Mouse (Mus musculus) hindbrain, embryonic 16.5 days (tissue): ENCODE results near the gene Cyp1a2. TPM values are rescaled to one million over a fixed set of nuclear protein-coding genes. Genes with fewer than 3 reads are reported as not detected.

Experiments
- ATAC-seq: fragments of 200-750 bp; cut with Nextera tagmentation; 2 replicates; pipeline ENCODE4 v1.8.0; 2017; ENCODE audit warnings: moderate TSS enrichment, moderate library complexity
- H3K27ac ChIP-seq: fragments of 300-500 bp; sonication (generic); 2 replicates; pipeline ENCODE4 v1.5.1; 2014; ENCODE audit warnings: low read depth, mild to moderate bottlenecking, control low read depth, low read length, moderate library complexity
- H3K27me3 ChIP-seq: fragments of 300-500 bp; sonication (generic); replicated peaks from 2 replicates; pipeline ENCODE4 v1.6.1; 2014; ENCODE audit warnings: low read length; ENCODE audit not compliant: control insufficient read depth, insufficient read depth
- H3K36me3 ChIP-seq: fragments of 300-500 bp; sonication (generic); 2 replicates; pipeline ENCODE4 v1.6.1; 2014; ENCODE audit warnings: mild to moderate bottlenecking, low read length, moderate library complexity, mixed read lengths; ENCODE audit not compliant: control insufficient read depth, insufficient read depth
- H3K4me1 ChIP-seq: fragments of 300-500 bp; sonication (generic); 2 replicates; pipeline ENCODE4 v1.6.1; 2014; ENCODE audit warnings: low read depth, low read length; ENCODE audit not compliant: control insufficient read depth, insufficient read depth
- H3K4me2 ChIP-seq: fragments of 300-500 bp; sonication (generic); 2 replicates; pipeline ENCODE4 v1.6.1; 2014; ENCODE audit warnings: mild to moderate bottlenecking, low read length, control low read depth, moderate library complexity
- H3K4me3 ChIP-seq: fragments of 300-500 bp; sonication (generic); 2 replicates; pipeline ENCODE4 v1.5.1; 2014; ENCODE audit warnings: mild to moderate bottlenecking, low read length, control low read depth, moderate library complexity
- H3K9ac ChIP-seq: fragments of 300-500 bp; sonication (generic); 2 replicates; pipeline ENCODE4 v1.6.1; 2014; ENCODE audit warnings: low read depth, mild to moderate bottlenecking, control low read depth, low read length, moderate library complexity
- H3K9me3 ChIP-seq: fragments of 300-500 bp; sonication (generic); 2 replicates; pipeline ENCODE4 v1.6.1; 2014; ENCODE audit warnings: mild to moderate bottlenecking, low read length, moderate library complexity; ENCODE audit not compliant: control insufficient read depth
- WGBS: fragments of 180-500 bp; shearing (Covaris S2); extraction: QIAGEN DNeasy Blood & Tissue Kit; methylation state at CpG from one replicate; pipeline ENCODE4 v1.1.7; 2014; 5-methylcytosine and 5-hydroxymethylcytosine counted together
- polyA plus RNA-seq: library from polyadenylated mRNA; unstranded; fragments of >200 nt; fragmentation: Nextera tagmentation; extraction: Ambion mirVana; gene quantifications from 2 replicates; pipeline ENCODE4 v1.2.1, GENCODE M21; 2015

Cyp1a2 gene
- polyA plus RNA-seq, 1 experiment from 2014 or later = not detected

GRCm38 (mm10) chr9:57708720-57709274 is 25.3 kb upstream of the Cyp1a2 start:
- no peaks in the 10 kb centered on the region; the same call in 1 of the 2 replicates for H3K9me3 ChIP-seq
- 4% methylated on average over 32 of the region's 39 CpGs for WGBS
- H3K4me2 ChIP-seq = peak overlapping the region; percentile 90
- no peaks in the 10 kb centered on the region for H3K27me3 ChIP-seq
- peak; percentile 77 for ATAC-seq
- H3K36me3 ChIP-seq = peaks cover 3% of the 10 kb centered on the region
- peaks cover 14% of the 10 kb centered on the region for H3K4me1 ChIP-seq
- peak overlapping the region; percentile 95 for H3K9ac ChIP-seq
- H3K27ac ChIP-seq = peak overlapping the region; percentile 79
- H3K4me3 ChIP-seq = peak overlapping the region; percentile 91

GRCm38 (mm10) chr9:57708068-57708719 is 24.7 kb upstream of the Cyp1a2 start, which contains the start of gene Edc3:
Gene Edc3, plus strand, starts transcription at chr9:57708540.
- Histone ChIP-seq H3K27ac (peak within 1 kb of the TSS; percentile 79), H3K9me3 (no peaks in the 10 kb centered on the region; the same call in 1 of the 2 replicates), H3K9ac (peak within 1 kb of the TSS; percentile 95), H3K4me3 (peak within 1 kb of the TSS; percentile 91), H3K4me2 (peak within 1 kb of the TSS; percentile 90), H3K4me1 (peaks cover 14% of the 10 kb centered on the region), H3K36me3 (no peaks in the 10 kb centered on the region), H3K27me3 (no peaks in the 10 kb centered on the region)
- peak; percentile 93 for ATAC-seq
- WGBS = under 1% methylated on average over 23 of the region's 23 CpGs

DNA sequence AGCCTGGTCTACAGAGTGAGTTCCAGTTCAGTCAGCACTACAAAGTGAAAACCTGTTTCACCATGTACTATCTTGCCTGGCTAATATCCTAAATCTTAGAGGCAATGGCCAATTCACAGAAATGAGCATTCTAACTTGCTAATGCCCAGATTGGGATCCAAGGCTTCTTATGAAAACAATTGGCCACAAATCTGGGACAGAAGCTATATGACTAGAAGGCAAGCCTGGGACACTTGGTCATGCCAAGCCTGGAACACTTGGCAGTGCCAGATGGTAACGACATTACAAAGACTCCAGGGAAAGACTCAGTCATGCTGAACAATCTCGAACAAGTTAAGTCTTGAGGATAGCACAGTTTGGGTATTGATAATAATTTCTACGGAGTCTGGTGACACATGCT is 23.0 kb upstream of the Cyp1a2 start:
- H3K27me3 ChIP-seq = no peaks in the 10 kb centered on the region
- H3K9me3 ChIP-seq = no peaks in the 10 kb centered on the region; the same call in 1 of the 2 replicates
- no peaks in the 10 kb centered on the region for H3K36me3 ChIP-seq
- 90% methylated on average over 3 of the region's 3 CpGs for WGBS
- no peak overlapping the region for H3K27ac ChIP-seq
- no peak overlapping the region for H3K4me3 ChIP-seq
- H3K4me1 ChIP-seq = peaks cover 14% of the 10 kb centered on the region
- H3K4me2 ChIP-seq = no peak overlapping the region
- H3K9ac ChIP-seq = no peak overlapping the region
- ATAC-seq = no peak

DNA sequence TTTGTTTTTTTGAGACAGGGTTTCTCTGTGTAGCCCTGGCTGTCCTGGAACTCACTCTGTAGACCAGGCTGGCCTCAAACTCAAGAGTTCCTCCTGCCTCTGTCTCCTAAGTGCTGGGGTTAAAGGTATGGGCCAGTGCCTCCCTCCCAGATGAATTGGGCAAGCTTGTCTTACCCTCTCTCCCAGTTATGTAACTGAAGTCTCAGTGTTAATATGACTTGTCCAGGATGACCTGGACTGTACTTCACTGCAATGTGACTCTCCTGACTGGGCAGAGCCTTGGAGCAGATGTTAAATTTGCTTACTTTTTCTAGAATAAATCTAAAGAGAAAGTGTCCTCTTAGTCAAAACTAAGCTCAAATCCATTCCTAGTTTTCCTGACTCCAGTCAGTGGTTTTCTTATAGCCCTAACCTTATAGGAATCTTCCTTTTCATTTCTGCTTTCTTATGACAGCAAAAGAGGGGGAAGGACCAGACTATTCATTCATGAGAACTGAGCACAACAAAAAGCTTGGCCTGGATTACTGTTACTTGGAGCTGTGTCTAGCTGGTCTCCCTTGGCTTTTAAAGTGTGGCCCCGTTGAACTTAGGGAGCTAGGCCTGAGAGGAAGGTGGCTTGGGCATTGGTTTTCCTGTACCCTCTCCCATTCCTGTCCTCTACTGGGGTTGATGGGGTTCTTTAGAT is 15.1 kb upstream of the Cyp1a2 start:
- ATAC-seq = no peak
- Histone ChIP-seq H3K27ac (no peak overlapping the region), H3K27me3 (peaks cover 2% of the 10 kb centered on the region; the same call in 1 of the 2 replicates), H3K36me3 (no peaks in the 10 kb centered on the region), H3K9me3 (no peaks in the 10 kb centered on the region), H3K9ac (no peak overlapping the region), H3K4me3 (no peak overlapping the region), H3K4me1 (peaks cover 7% of the 10 kb centered on the region; the same call in 1 of the 2 replicates), H3K4me2 (no peak overlapping the region)
- WGBS = 77% methylated on average over 1 of the region's 1 CpGs

GRCm38 (mm10) chr9:57697380-57697779 is 13.9 kb upstream of the Cyp1a2 start:
- Histone ChIP-seq H3K4me2 (no peak overlapping the region), H3K9me3 (no peaks in the 10 kb centered on the region), H3K4me1 (peaks cover 7% of the 10 kb centered on the region; the same call in 1 of the 2 replicates), H3K9ac (no peak overlapping the region), H3K27ac (no peak overlapping the region), H3K36me3 (no peaks in the 10 kb centered on the region), H3K27me3 (peaks cover 2% of the 10 kb centered on the region; the same call in 1 of the 2 replicates), H3K4me3 (no peak overlapping the region)
- ATAC-seq = peak; percentile 45; the same call in 1 of the 2 replicates
- 9% methylated on average over 4 of the region's 4 CpGs for WGBS

DNA sequence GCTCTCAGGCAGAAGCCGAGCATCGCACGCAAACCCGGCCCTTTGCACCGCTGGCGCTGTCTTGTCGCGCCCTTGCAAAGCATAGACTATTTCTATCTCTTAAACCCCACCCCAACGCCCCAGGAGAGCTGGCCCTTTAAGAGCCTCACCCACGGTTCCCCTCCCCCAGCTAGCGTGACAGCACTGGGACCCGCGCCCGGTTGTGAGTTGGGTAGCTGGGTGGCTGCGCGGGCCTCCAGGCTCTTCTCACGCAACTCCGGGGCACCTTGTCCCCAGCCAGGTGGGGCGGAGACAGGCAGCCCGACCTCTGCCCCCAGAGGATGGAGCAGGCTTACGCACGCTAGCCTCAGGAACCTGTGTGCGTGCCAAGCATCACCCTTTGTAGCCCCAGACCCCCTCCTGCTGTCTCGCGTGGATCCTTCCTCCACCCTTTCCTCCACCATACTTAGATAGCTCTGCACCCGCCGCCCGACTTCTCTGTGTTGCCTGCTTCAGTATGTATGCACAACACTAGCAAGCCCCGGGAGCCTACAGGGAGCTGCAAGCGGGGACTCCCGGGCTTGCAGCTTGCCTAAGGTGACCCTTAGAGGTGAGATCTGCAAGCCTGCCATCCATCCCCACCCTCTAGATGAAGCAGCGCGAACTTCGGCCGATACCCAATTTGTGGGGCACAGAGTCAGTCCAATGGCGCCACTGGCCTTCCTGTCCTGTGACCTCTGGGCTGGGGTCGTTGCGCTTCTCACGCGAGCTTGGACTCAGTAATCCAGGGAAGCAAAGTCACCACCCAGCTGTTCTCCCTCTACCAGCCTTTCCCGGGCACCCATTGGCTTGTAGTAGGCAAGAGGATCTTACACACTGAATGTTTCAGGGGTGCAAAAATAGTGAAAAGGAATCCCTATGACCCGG is 13.1 kb upstream of the Cyp1a2 start:
- Histone ChIP-seq H3K27me3 (peaks cover 2% of the 10 kb centered on the region; the same call in 1 of the 2 replicates), H3K36me3 (no peaks in the 10 kb centered on the region), H3K4me2 (peak overlapping the region; percentile 83), H3K9ac (peak overlapping the region; percentile 68), H3K9me3 (no peaks in the 10 kb centered on the region), H3K4me1 (peaks cover 7% of the 10 kb centered on the region; the same call in 1 of the 2 replicates), H3K4me3 (peak overlapping the region; percentile 49), H3K27ac (no peak overlapping the region)
- 1% methylated on average over 42 of the region's 42 CpGs for WGBS
- ATAC-seq = peak; percentile 89

- no peak overlapping the region for H3K4me2 ChIP-seq
- H3K9me3 ChIP-seq = no peaks in the 10 kb centered on the region
- peaks cover 7% of the 10 kb centered on the region; the same call in 1 of the 2 replicates for H3K4me1 ChIP-seq
- H3K36me3 ChIP-seq = no peaks in the 10 kb centered on the region
- no peak overlapping the region for H3K4me3 ChIP-seq
- no peak overlapping the region for H3K9ac ChIP-seq
- 84% methylated on average over 2 of the region's 2 CpGs for WGBS
- H3K27me3 ChIP-seq = peaks cover 2% of the 10 kb centered on the region; the same call in 1 of the 2 replicates
- H3K27ac ChIP-seq = no peak overlapping the region
- ATAC-seq = no peak
Measured at GRCm38 (mm10) chr9:57694108-57694507, 10.6 kb upstream of the Cyp1a2 start.

DNA sequence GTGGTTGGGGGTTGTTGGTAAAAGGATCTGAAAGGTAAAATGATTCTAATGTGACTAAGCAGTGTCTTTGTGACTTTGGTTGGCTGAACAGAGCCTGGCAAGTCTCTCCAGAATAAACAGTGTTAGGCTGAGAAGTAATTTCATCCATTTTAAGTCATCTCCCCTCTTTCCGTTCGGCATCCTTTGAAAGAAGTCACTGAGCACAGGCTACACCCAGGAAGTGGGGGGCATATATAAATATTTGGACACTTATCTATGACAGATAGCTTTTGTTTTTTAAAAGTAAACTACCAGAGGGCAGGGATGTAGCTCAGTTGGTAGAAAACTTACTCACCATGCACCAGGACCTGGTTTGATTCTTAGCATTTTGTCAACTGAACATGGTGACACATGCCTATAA is 5.1 kb upstream of the Cyp1a2 start:
- H3K4me3 ChIP-seq = no peak overlapping the region
- H3K36me3 ChIP-seq = no peaks in the 10 kb centered on the region
- no peak overlapping the region for H3K4me2 ChIP-seq
- no peaks in the 10 kb centered on the region for H3K4me1 ChIP-seq
- no peak overlapping the region for H3K9ac ChIP-seq
- H3K27ac ChIP-seq = no peak overlapping the region
- 92% methylated on average over 2 of the region's 2 CpGs for WGBS
- H3K27me3 ChIP-seq = no peaks in the 10 kb centered on the region
- no peaks in the 10 kb centered on the region for H3K9me3 ChIP-seq
- ATAC-seq = no peak
